Comparison of ENCODE assay signal across 21 mouse cellular contexts in genomic region chr15:12318451-12318850, GRCm38 (mm10). TPM values are rescaled to one million over a fixed set of nuclear protein-coding genes. Genes with fewer than 3 reads are reported as not detected.
DNase-seq lines count a peak whose midpoint lies in the region; ATAC-seq lines count a peak whose summit lies in the region.
"Had no signal": no experiment of that assay in that cellular context is flagged by ENCODE, and none has a peak within 500 bp of the region (broad histone marks: within the 10 kb centered on the region; RNA-seq: fewer than 3 reads in every experiment).

No protein-coding gene starts in this region.

- no peaks in the 10 kb centered on the region for H3K9me3 ChIP-seq in megakaryocyte, embryonic 14.5 days
- no peaks in the 10 kb centered on the region for H3K9me3 ChIP-seq in forebrain, embryonic 10.5 days
- H3K9me3 ChIP-seq: embryonic facial prominence, embryonic 10.5 days; embryonic facial prominence, embryonic 12.5 days; forebrain, embryonic 12.5 days had no signal

- peak; percentile 94 for DNase-seq in heart, adult 11 months
- no peak for DNase-seq in heart, postnatal 25 days (ENCODE audit: low spot score)
- peak; percentile 35 for DNase-seq in 3T3-L1 (ENCODE audit: low read depth, low spot score)
- DNase-seq in thymus, adult 18-20 months, result no peak
- DNase-seq in forebrain, embryonic 10.5 days (ENCODE audit: extremely low spot score, low spot score), result no peak
- DNase-seq: adrenal gland, adult 8-10 months; adrenal gland, postnatal 14 days; adrenal gland, postnatal 36 days; cerebellum, adult 11-12 months; cerebellum, adult 2 months; cerebellum, adult 9-10 months; cerebellum, postnatal 10 days; cerebellum, postnatal 25 days had no signal

- WGBS in forebrain, embryonic 10.5 days, result 87% methylated on average over 8 of the region's 8 CpGs

- peaks cover 5% of the 10 kb centered on the region for H3K27me3 ChIP-seq in megakaryocyte, embryonic 14.5 days (replicated peaks)
- H3K27me3 ChIP-seq in forebrain, embryonic 10.5 days (ENCODE audit: poor library complexity, severe bottlenecking), result peaks cover 20% of the 10 kb centered on the region

- no peaks in the 10 kb centered on the region for H3K36me3 ChIP-seq in megakaryocyte, embryonic 14.5 days (replicated peaks; ENCODE audit: low read length)
- no peaks in the 10 kb centered on the region for H3K36me3 ChIP-seq in forebrain, embryonic 10.5 days (replicated peaks)
- H3K36me3 ChIP-seq: embryonic facial prominence, embryonic 10.5 days; embryonic facial prominence, embryonic 12.5 days; forebrain, embryonic 12.5 days had no signal

- ATAC-seq in megakaryocyte, adult 5-6 weeks (ENCODE audit: poor library complexity, severe bottlenecking), result no peak
- ATAC-seq: forebrain, embryonic 14.5 days; forebrain, embryonic 16.5 days had no signal

- no peak overlapping the region for H3K27ac ChIP-seq in forebrain, embryonic 10.5 days
- H3K27ac ChIP-seq: embryonic facial prominence, embryonic 10.5 days; embryonic facial prominence, embryonic 12.5 days; forebrain, embryonic 12.5 days had no signal

- peaks cover 53% of the 10 kb centered on the region for H3K4me1 ChIP-seq in megakaryocyte, embryonic 14.5 days
- peaks cover 21% of the 10 kb centered on the region for H3K4me1 ChIP-seq in forebrain, embryonic 10.5 days

- intact Hi-C loops in heart, postnatal 25 days (cut with DNase I), result no loop called here

- peak overlapping the region; percentile 71 for H3K4me3 ChIP-seq in megakaryocyte, embryonic 14.5 days (replicated peaks)
- no peak overlapping the region for H3K4me3 ChIP-seq in forebrain, embryonic 10.5 days
- H3K4me3 ChIP-seq: embryonic facial prominence, embryonic 10.5 days; embryonic facial prominence, embryonic 12.5 days; forebrain, embryonic 12.5 days had no signal

RNA-seq across cellular contexts. Expression of gene Golph3, which starts 2.8 kb away (rescaled TPM):
- total RNA-seq in heart, postnatal 25 days (2021), result 10 to 100 TPM; 81.6 to 89.8 TPM
- 175 and 429 TPM in 2 replicates for polyA plus RNA-seq in megakaryocyte, embryonic 14.5 days (2012; ENCODE audit: insufficient read depth, low replicate concordance)
- total RNA-seq in megakaryocyte, adult 5-6 weeks (2015), result 114 and 122 TPM in 2 replicates
- total RNA-seq in megakaryocyte, adult 5-6 weeks (2017), result 91.6 and 103 TPM in 2 replicates
- polyA plus RNA-seq in forebrain, embryonic 10.5 days (2016; fragmentation: Nextera tagmentation; extraction: Ambion mirVana), result 67.3 and 68.7 TPM in 2 replicates

RNA-seq across cellular contexts. Expression of gene 1810049J17Rik, which starts 3.2 kb away (rescaled TPM):
- total RNA-seq in heart, postnatal 25 days (2021), result 1 to 10 TPM in 1 of 2 experiments, not detected in 1; 1.1 TPM
- polyA plus RNA-seq in megakaryocyte, embryonic 14.5 days (2012; ENCODE audit: insufficient read depth, low replicate concordance), result not detected in 2 replicates
- not detected in 2 replicates for total RNA-seq in megakaryocyte, adult 5-6 weeks (2015)
- total RNA-seq in megakaryocyte, adult 5-6 weeks (2017), result not detected in 2 replicates
- 1.4 TPM in 1 of 2 replicates, not detected in the other for polyA plus RNA-seq in forebrain, embryonic 10.5 days (2016; fragmentation: Nextera tagmentation; extraction: Ambion mirVana)
- polyA plus RNA-seq: cerebellum, adult 2 months; cortical plate, adult 2 months; embryonic facial prominence, embryonic 10.5 days; forebrain, embryonic 12.5 days; forebrain, embryonic 16.5 days had no signal

Comparison
In these comparisons a context has a peak if more than half of its experiments do, and no peak if none do; other contexts are left out.
1. DNase-seq: peak in heart, adult 11 months (single experiment) and 3T3-L1 (single experiment); none in heart, postnatal 25 days (single experiment), thymus, adult 18-20 months (0 of 2) and forebrain, embryonic 10.5 days (single experiment).